Mouse (Mus musculus): ENCODE results near the gene Tfap2a. TPM values are rescaled to one million over a fixed set of nuclear protein-coding genes. Genes with fewer than 3 reads are reported as not detected.

Tfap2a gene
- total RNA-seq, 2 experiments from 2014 or later, result 0.32 to 0.66 TPM

DNA sequence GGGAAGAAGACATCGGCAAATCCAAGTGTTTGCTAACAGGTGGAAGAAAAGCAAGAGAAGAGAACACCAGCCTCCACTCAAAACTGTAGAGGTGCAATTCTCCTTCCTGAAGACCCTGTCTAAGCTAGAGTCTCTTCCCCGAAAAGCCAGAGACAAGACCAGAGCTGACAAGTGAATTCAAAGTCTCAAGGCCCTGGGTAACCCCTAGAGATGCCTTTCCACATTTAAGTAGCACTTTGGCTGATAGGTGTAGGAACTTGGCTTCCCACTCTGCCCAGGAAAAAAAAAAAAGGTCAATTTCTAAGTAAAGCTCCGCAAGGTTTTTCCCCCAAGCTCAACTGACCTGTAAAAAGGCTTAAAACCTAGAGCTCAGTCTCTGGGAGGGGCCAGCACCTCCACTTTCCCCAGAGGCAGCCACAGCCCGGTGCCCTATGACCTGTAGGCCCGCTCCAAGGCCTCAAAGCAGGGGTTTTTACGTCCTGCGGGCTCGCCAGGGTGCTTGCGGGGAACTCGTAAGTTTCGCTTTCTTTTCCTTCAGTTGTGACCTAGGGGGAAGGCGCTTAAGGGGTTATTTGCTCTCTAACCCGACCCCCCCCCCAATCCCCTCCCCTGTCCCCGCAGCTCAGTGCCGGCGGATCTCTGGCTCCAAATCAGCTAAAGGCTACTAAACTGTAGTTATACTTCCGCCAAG is 2.6 kb downstream of the Tfap2a start:
- intact Hi-C loops (cut with DNase I), result no loop called here
- no peak for DNase-seq

GRCm38 (mm10) chr13:40734316-40734965 is 3.7 kb downstream of the Tfap2a start:
- DNase-seq, result no peak
- intact Hi-C loops (cut with DNase I), result loop anchor here (5.0 kb wide), 1 partner anchor 1552 kb away; no protein-coding TSS in a partner anchor

DNA sequence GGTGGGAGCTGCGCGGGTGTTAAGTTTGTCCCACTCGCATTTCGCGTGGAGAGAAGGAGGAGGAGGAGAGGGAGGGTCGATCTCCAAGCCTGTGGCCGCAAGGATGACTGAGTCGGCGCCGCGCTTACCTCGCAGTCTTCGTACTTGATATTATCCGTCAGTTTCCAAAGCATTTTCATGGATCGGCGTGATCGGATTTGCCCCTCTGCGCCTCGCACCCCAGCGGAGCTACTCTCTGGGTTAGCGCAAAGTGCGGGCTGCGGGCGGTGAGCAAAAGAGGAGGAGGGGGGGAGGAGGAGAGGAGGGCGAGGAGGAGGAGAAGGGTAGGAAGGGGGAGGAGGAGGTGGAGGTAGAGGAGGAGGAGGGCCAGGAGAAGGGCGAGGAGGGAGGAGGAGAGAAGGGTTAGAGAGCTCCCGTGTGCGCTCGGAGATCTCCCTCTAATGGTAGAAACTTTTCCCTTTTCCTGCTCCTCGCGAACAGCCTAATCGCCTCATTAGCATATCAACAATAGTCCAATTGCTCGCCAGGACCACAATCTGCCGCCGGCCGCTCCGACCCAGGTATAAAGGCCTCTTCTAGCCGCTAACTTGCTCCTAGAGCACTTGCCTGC is 4.5 kb downstream of the Tfap2a start:
- DNase-seq, result no peak
- intact Hi-C loops (cut with DNase I), result loop anchor here (5.0 kb wide), 1 partner anchor 1551 kb away; no protein-coding TSS in a partner anchor

- no peak for DNase-seq
- intact Hi-C loops (cut with DNase I), result loop anchor here (5.0 kb wide), 1 partner anchor 1551 kb away; no protein-coding TSS in a partner anchor
Observed at GRCm38 (mm10) chr13:40732816-40733541, 5.2 kb downstream of the Tfap2a start.

GRCm38 (mm10) chr13:40732085-40732484 is 6.1 kb downstream of the Tfap2a start:
- intact Hi-C loops (cut with DNase I), result loop anchor here (5.0 kb wide), 1 partner anchor 1550 kb away; no protein-coding TSS in a partner anchor
- no peak for DNase-seq

DNA sequence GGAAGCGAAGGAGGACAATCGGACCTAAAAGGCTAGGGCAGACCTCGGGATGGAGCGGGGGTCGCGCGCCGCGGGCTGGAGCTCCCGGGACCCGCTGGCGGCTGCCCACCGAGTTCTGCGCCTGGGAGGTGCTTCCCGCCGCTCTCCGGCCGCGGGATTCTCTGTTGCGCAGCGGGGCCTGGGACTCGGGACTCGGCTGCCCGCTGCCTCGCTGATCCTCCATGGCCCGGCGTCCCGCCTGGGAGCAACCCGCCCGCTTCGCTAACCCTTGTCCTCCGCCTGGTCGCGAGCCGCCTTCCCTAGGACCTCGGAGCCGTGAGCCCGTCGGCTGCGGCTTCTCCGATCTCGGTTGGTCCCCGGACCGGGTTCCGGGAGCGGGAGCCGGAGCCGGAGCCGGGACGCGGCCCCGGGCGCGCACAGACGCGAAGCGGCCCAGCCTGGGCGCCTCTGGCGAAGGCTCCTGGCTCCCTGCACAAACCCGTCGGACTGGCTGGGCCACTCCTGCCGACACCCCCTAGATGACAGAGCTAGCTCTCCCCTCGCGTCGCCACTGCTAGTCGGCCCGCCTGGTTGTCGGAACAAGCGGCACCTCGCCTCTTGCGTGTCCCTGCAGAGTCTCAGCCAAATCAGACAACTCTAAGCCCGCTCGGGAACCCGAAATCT is 6.9 kb downstream of the Tfap2a start:
- DNase-seq, result no peak
- intact Hi-C loops (cut with DNase I), result loop anchor here (5.0 kb wide), 1 partner anchor 1549 kb away; no protein-coding TSS in a partner anchor

DNA sequence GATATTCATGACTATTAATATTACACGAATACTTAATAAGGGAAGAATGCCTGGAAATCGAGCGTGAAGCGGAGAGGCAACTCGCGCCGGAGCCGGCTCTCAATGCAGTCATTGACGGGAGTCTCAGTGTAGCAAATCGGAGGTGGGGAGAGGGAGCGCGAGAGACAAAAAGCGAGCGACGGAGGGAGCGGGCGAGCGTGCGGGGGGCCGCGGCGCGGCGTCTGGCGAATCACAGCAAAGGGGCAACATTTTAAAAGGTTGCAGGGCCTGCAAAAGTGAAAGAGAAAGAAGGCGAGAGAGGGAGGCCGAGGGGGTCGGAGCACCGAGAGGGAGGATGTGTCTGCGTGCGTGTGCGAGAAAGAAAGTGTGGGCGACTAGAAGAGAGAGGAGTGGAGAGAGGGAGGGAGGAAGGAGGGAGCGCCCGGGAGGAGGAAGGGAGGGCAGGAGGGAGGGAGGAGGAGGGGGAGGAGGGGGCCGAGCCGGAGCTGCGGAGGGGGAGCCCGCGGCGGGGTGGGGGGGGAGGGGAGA is 7.5 kb downstream of the Tfap2a start:
- intact Hi-C loops (cut with DNase I), result loop anchor here (5.0 kb wide), 1 partner anchor 1548 kb away; no protein-coding TSS in a partner anchor
- peak; percentile 67 for DNase-seq

DNA sequence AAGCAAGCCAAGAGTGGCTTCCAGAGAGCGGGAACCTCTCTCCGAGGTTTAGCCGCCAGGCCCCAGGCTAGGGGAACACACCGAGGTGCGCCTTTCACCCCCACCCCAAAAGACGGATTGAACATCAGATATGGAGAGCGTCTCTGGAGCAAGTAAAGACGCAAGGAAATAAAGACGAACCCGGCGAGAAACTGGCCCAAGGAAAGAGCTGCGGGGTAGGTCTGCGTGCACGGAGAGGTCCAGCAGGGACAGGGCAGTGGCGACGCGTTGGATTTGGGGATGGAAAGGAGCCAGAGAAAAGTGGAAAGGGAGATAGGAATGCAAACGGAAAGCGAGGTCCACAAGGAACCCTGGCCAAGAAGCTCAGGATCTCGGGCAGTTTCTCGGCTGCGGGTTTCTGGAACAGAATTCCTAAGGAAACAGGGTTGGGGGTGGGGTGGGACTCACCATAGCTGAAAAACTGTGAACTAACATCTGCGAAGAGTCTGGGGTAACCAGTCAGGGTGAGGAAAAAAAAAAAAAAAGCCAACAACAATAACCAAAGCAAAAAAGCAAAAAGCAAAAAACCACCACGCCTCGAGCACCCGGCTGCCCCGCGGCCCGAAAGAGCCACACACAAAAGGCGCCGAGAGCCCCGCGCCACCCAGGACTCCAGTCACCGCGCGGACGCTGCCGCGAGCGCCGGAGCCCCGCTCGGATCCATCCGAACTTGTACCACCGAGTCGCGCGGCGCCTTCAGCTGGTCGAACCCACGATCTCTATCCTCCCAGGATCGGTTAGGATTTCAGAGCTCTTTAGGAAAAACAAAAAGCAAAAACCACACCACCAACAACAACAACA is 8.4 kb downstream of the Tfap2a start:
- DNase-seq, result no peak
- intact Hi-C loops (cut with DNase I), result loop anchor here (5.0 to 10.0 kb wide), 2 partner anchors 905 to 1548 kb away; no protein-coding TSS in a partner anchor

GRCm38 (mm10) chr13:40729037-40729436 is 9.1 kb downstream of the Tfap2a start:
- no peak for DNase-seq
- intact Hi-C loops (cut with DNase I), result loop anchor here (10.0 kb wide), 1 partner anchor 904 kb away; no protein-coding TSS in a partner anchor

GRCm38 (mm10) chr13:40728626-40728990 is 9.6 kb downstream of the Tfap2a start:
- intact Hi-C loops (cut with DNase I), result loop anchor here (10.0 kb wide), 1 partner anchor 904 kb away; no protein-coding TSS in a partner anchor
- no peak for DNase-seq

GRCm38 (mm10) chr13:40727731-40728625 is 10.2 kb downstream of the Tfap2a start:
- DNase-seq, result no peak
- intact Hi-C loops (cut with DNase I), result loop anchor here (10.0 kb wide), 1 partner anchor 903 kb away; no protein-coding TSS in a partner anchor

GRCm38 (mm10) chr13:40725924-40726323 is 12.3 kb downstream of the Tfap2a start:
- no peak for DNase-seq
- intact Hi-C loops (cut with DNase I), result loop anchor here (10.0 kb wide), 1 partner anchor 901 kb away; no protein-coding TSS in a partner anchor

DNA sequence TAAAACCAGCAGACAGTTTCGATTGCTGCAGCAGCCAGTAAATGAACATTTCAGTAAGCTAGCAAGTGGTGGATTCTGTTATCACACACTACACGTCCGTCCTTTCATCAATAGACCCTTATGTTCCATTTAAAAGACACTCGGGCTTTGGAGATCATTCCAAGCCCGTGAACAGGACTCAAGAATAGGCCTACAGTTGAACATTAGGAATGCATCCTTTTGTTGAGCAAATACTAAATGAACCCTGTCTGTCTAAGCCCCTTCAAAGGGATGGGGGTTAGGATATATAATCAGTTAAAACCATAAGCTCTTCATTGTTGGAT is 14.6 kb downstream of the Tfap2a start:
- no peak for DNase-seq
- intact Hi-C loops (cut with DNase I), result loop anchor here (10.0 kb wide), 1 partner anchor 899 kb away; no protein-coding TSS in a partner anchor

DNA sequence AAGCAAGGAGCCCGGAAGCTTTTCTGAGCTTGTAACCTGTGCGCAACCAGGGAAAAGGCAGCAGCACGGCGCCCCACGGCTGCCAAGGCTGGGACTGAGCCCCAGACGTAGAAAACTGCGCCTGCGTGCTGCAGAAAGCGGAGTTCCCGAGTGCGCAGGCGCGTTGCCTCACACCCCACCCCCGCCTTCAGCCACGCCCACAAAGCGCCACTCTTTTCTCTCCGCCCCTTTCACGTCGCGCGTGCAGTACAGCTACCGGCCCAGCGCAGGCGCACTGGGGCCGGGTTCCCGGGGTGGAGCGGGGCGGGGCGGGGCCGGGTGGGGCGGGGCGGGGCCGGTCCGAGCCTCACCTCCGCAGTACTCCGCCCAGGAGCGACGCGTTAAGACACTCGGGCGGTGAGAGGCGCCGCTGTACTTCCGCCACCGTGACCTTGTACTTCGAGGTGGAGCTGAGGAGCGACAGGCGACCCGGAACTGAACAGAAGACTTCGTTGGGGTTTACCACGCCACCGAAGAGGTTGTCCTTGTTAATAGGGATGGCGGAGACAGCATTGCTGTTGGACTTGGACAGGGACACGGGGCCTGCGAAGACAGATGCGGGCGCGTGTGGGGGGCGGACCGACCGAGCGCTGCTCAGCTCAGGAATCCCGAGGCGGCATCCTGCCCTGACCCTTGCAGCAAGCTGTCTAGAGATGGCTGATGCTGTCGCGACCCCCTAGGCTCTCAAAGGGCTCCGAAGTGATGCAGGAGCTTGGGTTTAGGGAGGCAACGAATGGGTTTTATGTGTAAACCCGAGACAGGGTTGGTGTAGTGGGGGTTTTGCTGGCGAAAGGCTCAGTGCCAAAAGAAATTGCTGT is 15.2 kb downstream of the Tfap2a start:
- peak; percentile 95 for DNase-seq
- intact Hi-C loops (cut with DNase I), result loop anchor here (10.0 kb wide), 1 partner anchor 898 kb away; no protein-coding TSS in a partner anchor

DNA sequence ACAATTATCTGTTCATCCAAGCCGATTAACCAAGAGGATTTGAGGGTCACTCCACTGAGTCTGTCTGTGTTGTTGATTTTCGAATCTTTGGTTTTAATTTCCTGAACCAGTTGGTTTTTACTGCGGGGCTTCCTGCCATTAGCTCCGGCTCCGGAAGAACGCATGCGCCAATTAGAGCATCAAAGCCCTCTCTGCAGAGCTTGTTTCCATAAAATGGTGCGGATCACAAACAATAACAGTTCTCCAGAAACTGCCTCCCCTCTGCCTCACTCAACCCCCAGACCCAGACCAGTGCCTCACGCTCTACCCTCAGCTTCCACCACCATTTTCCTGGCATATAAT is 18.5 kb downstream of the Tfap2a start:
- intact Hi-C loops (cut with DNase I), result loop anchor here (10.0 kb wide), 1 partner anchor 895 kb away; no protein-coding TSS in a partner anchor
- no peak for DNase-seq

GRCm38 (mm10) chr13:40719066-40719740 is 19.0 kb downstream of the Tfap2a start:
- no peak for DNase-seq

More at GRCm38 (mm10) chr13:40719066-40719740, 19.0 kb downstream of the Tfap2a start:
- intact Hi-C loops (cut with DNase I), result no loop called here

Data from left cerebral cortex, postnatal 4 days (tissue).